Mouse (Mus musculus): ENCODE data around the gene Rad9a. TPM values are rescaled to one million over a fixed set of nuclear protein-coding genes. Genes with fewer than 3 reads are reported as not detected.

Rad9a gene
- polyA plus RNA-seq, 1 experiment from 2014 or later: 33.5 TPM

DNA sequence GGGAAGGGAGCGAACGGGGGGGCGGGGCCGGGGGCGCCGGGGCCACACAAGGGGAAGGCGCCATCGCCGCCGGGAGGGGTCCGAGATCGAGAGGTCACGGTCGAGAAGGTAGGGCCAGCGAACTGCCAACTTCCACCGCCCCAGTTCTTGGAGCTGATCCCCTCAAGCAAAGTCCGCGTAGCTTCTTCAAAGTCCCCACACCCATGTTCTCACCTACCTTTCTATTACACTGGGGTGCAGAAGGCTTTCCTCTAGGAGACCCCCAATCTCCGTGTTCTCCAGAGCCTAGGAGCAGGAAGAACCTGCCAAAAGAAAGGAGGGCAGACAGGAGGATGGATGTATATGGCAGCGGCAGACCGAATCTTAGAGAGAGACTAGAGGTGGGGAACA, 14.0 kb upstream of the Rad9a start:
- H3K4me2 ChIP-seq (replicated peaks; ENCODE audit: low read depth, low read length): peak overlapping the region; percentile 70
- no peaks in the 10 kb centered on the region for H3K27me3 ChIP-seq (ENCODE audit: control insufficient read depth, insufficient read depth, low read length)
- under 1% methylated on average over 19 of the region's 21 CpGs for WGBS
- H3K9me3 ChIP-seq (ENCODE audit: control insufficient read depth, low read depth, low read length): no peaks in the 10 kb centered on the region
- H3K4me1 ChIP-seq (ENCODE audit: control insufficient read depth, insufficient read depth, low read length): peaks cover 59% of the 10 kb centered on the region
- no peak for ATAC-seq (ENCODE audit: insufficient number of reproducible peaks, insufficient read depth, low FRiP score, low read depth)
- peak overlapping the region; percentile 71 for H3K9ac ChIP-seq (replicated peaks; ENCODE audit: low read depth, low read length)
- no peaks in the 10 kb centered on the region for H3K36me3 ChIP-seq (ENCODE audit: control insufficient read depth, insufficient read depth, low read length)
- peak overlapping the region; percentile 57 for H3K4me3 ChIP-seq (ENCODE audit: low read depth, low read length)
- peak overlapping the region; percentile 93 for H3K27ac ChIP-seq (ENCODE audit: low read length)

DNA sequence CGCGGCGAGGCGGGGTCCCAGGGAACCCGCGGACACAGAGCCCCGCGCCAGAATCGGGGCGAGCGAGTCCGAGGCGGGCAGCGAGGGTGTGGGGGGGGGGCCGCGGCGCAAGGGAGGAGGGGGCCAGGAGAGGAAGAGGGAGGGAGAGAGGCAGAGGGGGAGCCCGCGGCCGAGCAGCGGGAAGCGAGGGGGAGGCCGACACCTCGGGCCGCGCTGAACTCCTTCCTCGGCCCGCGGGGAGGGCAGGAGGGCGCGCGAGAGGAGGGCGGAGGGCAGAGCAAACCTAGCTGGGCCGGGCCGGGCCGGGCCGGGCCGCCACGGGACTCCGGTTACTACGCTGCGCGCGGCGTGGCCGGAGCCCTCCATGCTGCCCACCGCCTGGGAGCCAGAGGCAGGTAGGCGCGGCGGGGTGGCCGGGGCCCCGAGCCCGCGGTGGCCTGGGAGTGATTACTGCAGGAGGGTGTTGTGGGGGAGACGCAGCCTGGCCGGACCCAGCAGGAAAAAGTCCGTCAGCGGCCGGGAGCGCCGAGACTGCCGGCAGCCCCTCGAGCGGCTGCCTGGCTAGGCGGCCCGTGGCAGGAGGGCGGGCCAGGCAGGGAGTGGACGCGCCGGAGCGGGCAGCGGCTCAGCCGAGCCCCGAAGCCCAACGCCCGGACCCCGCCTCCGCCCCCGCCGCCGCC, 13.4 kb upstream of the Rad9a start:
- peak; percentile 19; the same call in 1 of the 2 replicates for ATAC-seq (ENCODE audit: insufficient number of reproducible peaks, insufficient read depth, low FRiP score, low read depth)
- Histone ChIP-seq H3K27me3 (ENCODE audit: control insufficient read depth, insufficient read depth, low read length) (no peaks in the 10 kb centered on the region), H3K9me3 (ENCODE audit: control insufficient read depth, low read depth, low read length) (no peaks in the 10 kb centered on the region), H3K27ac (ENCODE audit: low read length) (peak overlapping the region; percentile 93), H3K9ac (replicated peaks; ENCODE audit: low read depth, low read length) (peak overlapping the region; percentile 71), H3K36me3 (ENCODE audit: control insufficient read depth, insufficient read depth, low read length) (no peaks in the 10 kb centered on the region), H3K4me2 (replicated peaks; ENCODE audit: low read depth, low read length) (peak overlapping the region; percentile 70), H3K4me3 (ENCODE audit: low read depth, low read length) (peak overlapping the region; percentile 57), H3K4me1 (ENCODE audit: control insufficient read depth, insufficient read depth, low read length) (peaks cover 54% of the 10 kb centered on the region)
- WGBS: 1% methylated on average over 53 of the region's 81 CpGs

DNA sequence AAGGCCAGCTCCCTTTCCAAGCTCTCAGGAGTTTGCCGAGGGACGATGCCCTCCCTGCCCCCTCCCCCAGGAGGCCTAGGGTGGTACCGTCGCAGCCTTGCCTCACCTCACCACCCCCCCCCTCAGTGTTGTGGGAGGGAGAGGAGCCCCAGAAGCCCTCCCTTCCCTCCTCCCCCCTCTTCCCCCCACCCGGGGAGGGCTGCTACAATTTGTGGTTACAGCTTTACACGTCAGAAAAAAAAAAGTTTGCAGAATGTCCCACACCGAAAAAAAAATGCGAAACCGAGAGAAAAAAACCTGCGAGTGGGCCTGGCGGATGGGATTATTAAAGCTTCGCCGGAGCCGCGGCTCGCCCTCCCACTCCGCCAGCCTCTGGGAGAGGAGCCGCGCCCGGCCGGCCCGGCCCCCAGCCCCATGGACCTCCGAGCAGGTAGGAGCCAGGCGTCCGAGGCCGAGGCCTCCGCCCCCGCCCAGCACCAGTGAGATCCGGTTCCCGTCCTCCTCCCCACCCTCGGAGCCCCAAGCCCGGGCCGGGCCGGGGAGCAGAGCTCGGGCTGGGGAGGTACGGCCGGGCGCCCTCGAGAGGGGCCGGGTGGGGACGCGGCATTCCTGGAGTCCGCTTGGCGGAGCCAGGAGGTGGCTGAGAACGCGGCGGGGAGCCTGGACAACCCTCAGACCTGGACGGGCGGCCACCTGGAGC, 12.8 kb upstream of the Rad9a start, which contains the start of the genes Clcf1 and AC109138.7:
Gene Clcf1 (plus strand): TSS at position 168 of the 700 bp plus-strand sequence.
Gene AC109138.7 (plus strand): TSS at position 287 of the 700 bp plus-strand sequence.
- ATAC-seq (ENCODE audit: insufficient number of reproducible peaks, insufficient read depth, low FRiP score, low read depth): peak; percentile 62
- Histone ChIP-seq H3K4me3 (ENCODE audit: low read depth, low read length) (peak within 1 kb of the TSS; percentile 57), H3K27me3 (ENCODE audit: control insufficient read depth, insufficient read depth, low read length) (no peaks in the 10 kb centered on the region), H3K9me3 (ENCODE audit: control insufficient read depth, low read depth, low read length) (no peaks in the 10 kb centered on the region), H3K9ac (replicated peaks; ENCODE audit: low read depth, low read length) (peak within 1 kb of the TSS; percentile 71), H3K4me2 (replicated peaks; ENCODE audit: low read depth, low read length) (peak within 1 kb of the TSS; percentile 70), H3K36me3 (ENCODE audit: control insufficient read depth, insufficient read depth, low read length) (no peaks in the 10 kb centered on the region), H3K27ac (ENCODE audit: low read length) (peak within 1 kb of the TSS; percentile 93), H3K4me1 (ENCODE audit: control insufficient read depth, insufficient read depth, low read length) (peaks cover 50% of the 10 kb centered on the region)
- under 1% methylated on average over 49 of the region's 49 CpGs for WGBS

DNA sequence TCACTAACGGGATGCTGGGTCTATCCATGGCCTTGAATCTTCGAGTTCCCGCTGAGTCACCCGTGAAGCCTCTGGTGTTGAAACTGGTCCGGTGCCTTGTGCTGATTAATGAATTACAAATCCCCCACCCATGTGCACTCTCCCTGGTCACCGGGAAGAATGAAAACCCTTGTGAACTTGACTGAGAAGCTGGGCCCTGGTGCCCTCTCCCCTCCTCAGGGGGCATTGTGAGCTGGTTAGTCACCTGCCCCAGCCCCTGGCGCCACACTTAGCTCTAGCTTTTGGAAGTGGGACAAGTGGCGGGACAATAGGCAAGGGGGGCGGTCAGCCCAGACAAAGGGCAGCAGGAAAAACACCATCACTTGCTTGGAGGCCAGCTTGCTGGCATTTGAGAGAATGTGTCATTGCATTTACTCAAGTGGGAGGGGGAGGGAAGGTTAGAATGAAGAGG, 12.1 kb upstream of the Rad9a start:
- Histone ChIP-seq H3K4me3 (ENCODE audit: low read depth, low read length) (peak overlapping the region; percentile 57), H3K9me3 (ENCODE audit: control insufficient read depth, low read depth, low read length) (no peaks in the 10 kb centered on the region), H3K4me1 (ENCODE audit: control insufficient read depth, insufficient read depth, low read length) (peaks cover 45% of the 10 kb centered on the region), H3K9ac (replicated peaks; ENCODE audit: low read depth, low read length) (0 out of 2 replicates have a peak overlapping the region, but pooled peaks have one; percentile 71), H3K27me3 (ENCODE audit: control insufficient read depth, insufficient read depth, low read length) (no peaks in the 10 kb centered on the region), H3K27ac (ENCODE audit: low read length) (peak overlapping the region; percentile 93), H3K36me3 (ENCODE audit: control insufficient read depth, insufficient read depth, low read length) (no peaks in the 10 kb centered on the region), H3K4me2 (replicated peaks; ENCODE audit: low read depth, low read length) (peak overlapping the region; percentile 70)
- WGBS: 12% methylated on average over 9 of the region's 9 CpGs
- no peak for ATAC-seq (ENCODE audit: insufficient number of reproducible peaks, insufficient read depth, low FRiP score, low read depth)

DNA sequence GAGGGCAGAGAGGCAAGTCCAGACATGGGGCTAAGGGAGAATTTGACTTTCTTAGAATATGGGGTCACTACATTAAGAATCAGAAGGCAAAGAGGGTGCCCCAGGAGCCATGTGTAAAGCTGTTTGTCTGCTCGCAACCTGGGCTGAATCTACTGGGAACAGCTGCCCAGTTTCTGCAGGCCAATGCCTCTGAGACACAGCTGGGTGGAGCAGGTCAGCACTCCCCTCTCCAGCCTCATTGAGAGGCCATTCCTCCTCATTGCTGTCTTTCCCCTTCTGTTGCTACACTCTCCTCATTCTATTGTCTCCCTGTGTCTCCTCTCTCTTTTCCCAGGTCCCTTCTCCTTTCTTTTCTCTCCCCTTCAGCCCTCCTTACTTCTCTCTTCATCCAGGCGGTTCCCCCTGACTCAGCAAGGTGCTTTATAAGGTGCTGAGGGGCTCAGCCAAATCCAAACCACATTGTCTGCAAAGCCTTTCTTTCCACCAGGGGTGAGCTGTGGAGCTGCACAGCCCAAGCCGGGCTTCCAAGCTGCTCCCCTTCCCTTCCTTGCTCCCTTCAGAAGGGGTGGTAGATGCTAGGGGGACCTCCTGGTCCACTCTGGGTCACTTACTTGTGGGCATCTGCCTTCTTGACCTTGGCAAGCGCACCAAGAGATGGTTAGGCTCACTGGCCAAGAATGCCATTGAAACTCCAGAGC, 10.6 kb upstream of the Rad9a start:
- Histone ChIP-seq H3K36me3 (ENCODE audit: control insufficient read depth, insufficient read depth, low read length) (no peaks in the 10 kb centered on the region), H3K27me3 (ENCODE audit: control insufficient read depth, insufficient read depth, low read length) (no peaks in the 10 kb centered on the region), H3K27ac (ENCODE audit: low read length) (no peak overlapping the region), H3K4me1 (ENCODE audit: control insufficient read depth, insufficient read depth, low read length) (peaks cover 30% of the 10 kb centered on the region), H3K4me2 (replicated peaks; ENCODE audit: low read depth, low read length) (no peak overlapping the region), H3K4me3 (ENCODE audit: low read depth, low read length) (no peak overlapping the region), H3K9ac (replicated peaks; ENCODE audit: low read depth, low read length) (no peak overlapping the region), H3K9me3 (ENCODE audit: control insufficient read depth, low read depth, low read length) (no peaks in the 10 kb centered on the region)
- ATAC-seq (ENCODE audit: insufficient number of reproducible peaks, insufficient read depth, low FRiP score, low read depth): no peak
- 51% methylated on average over 4 of the region's 4 CpGs for WGBS

DNA sequence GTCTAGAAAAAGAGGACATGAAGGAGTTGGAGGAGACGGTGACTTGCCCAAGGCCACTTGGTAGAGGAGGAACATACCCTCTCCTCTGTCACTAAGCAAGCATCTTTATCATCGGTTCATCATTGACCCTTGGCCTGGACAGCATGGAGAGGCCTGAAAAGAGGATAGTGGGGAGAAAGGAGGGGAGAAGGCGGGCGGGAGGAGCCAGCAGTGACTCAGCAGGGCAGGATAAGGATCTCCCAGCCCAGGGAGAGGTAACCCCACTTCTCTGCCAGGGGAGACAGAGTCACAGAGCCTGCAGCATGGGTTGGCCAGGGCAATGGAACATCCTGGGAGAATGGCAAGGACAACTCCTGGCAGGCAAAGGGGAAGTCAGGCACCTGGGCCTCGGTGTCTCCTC, 7.1 kb upstream of the Rad9a start:
- WGBS: 78% methylated on average over 5 of the region's 5 CpGs
- H3K9ac ChIP-seq (replicated peaks; ENCODE audit: low read depth, low read length): no peak overlapping the region

DNA sequence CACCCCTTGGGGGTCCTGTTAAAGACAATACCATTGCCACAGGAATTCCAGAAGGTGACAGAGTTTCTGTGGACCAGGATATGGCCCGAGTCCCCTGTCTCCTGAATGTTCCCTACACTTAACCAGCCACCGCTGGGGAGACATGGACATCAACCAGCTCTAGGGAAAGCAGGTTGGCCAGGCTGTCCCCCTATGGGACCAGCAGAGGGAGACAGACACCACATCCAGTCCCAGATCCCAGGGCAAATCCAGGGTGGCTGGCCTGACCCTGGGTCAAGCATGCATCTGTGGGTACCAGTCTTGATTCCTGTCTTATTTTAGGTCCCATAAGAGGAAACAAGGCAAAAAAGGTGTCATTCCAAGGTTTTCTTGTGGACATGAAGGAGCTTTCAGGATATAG, 5.5 kb upstream of the Rad9a start:
- H3K9me3 ChIP-seq (ENCODE audit: control insufficient read depth, low read depth, low read length): no peaks in the 10 kb centered on the region
- H3K4me1 ChIP-seq (ENCODE audit: control insufficient read depth, insufficient read depth, low read length): peaks cover 5% of the 10 kb centered on the region; the same call in 1 of the 2 replicates
- no peak overlapping the region for H3K4me2 ChIP-seq (replicated peaks; ENCODE audit: low read depth, low read length)
- no peak overlapping the region for H3K27ac ChIP-seq (ENCODE audit: low read length)
- WGBS: 2% methylated on average over 2 of the region's 2 CpGs
- H3K27me3 ChIP-seq (ENCODE audit: control insufficient read depth, insufficient read depth, low read length): no peaks in the 10 kb centered on the region
- peak; percentile 80; the same call in 1 of the 2 replicates for ATAC-seq (ENCODE audit: insufficient number of reproducible peaks, insufficient read depth, low FRiP score, low read depth)
- H3K9ac ChIP-seq (replicated peaks; ENCODE audit: low read depth, low read length): no peak overlapping the region
- no peak overlapping the region for H3K4me3 ChIP-seq (ENCODE audit: low read depth, low read length)
- H3K36me3 ChIP-seq (ENCODE audit: control insufficient read depth, insufficient read depth, low read length): no peaks in the 10 kb centered on the region

More for the DNA sequence above, 7.1 kb upstream of the Rad9a start:
- Histone ChIP-seq H3K9me3 (ENCODE audit: control insufficient read depth, low read depth, low read length) (no peaks in the 10 kb centered on the region), H3K27me3 (ENCODE audit: control insufficient read depth, insufficient read depth, low read length) (no peaks in the 10 kb centered on the region), H3K27ac (ENCODE audit: low read length) (no peak overlapping the region), H3K4me3 (ENCODE audit: low read depth, low read length) (no peak overlapping the region), H3K4me1 (ENCODE audit: control insufficient read depth, insufficient read depth, low read length) (peaks cover 15% of the 10 kb centered on the region), H3K4me2 (replicated peaks; ENCODE audit: low read depth, low read length) (no peak overlapping the region), H3K36me3 (ENCODE audit: control insufficient read depth, insufficient read depth, low read length) (no peaks in the 10 kb centered on the region)
- no peak for ATAC-seq (ENCODE audit: insufficient number of reproducible peaks, insufficient read depth, low FRiP score, low read depth)

DNA sequence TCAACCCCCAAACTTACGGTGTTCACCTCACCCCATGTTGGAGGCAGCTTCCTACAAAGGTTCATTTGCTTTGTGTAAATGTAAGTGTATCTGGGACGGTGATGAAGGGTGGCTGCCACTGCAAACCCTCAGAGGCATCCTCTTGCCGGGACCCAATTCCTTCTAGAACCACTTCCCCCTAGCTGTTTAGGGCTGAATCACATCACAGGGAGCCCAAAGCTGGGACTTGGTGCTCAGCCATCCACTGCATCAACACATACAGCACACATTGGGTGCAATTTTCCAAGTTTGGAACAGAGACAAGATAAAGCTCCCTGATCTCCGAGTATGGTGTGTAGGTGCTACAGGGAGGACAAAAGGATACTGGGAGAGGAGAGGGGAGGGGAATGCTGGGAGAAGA, 3.4 kb upstream of the Rad9a start:
- Histone ChIP-seq H3K36me3 (ENCODE audit: control insufficient read depth, insufficient read depth, low read length) (peaks cover 5% of the 10 kb centered on the region; the same call in 1 of the 2 replicates), H3K4me1 (ENCODE audit: control insufficient read depth, insufficient read depth, low read length) (peaks cover 14% of the 10 kb centered on the region; the same call in 1 of the 2 replicates), H3K4me3 (ENCODE audit: low read depth, low read length) (no peak overlapping the region), H3K27me3 (ENCODE audit: control insufficient read depth, insufficient read depth, low read length) (no peaks in the 10 kb centered on the region), H3K9ac (replicated peaks; ENCODE audit: low read depth, low read length) (no peak overlapping the region), H3K27ac (ENCODE audit: low read length) (no peak overlapping the region), H3K9me3 (ENCODE audit: control insufficient read depth, low read depth, low read length) (no peaks in the 10 kb centered on the region), H3K4me2 (replicated peaks; ENCODE audit: low read depth, low read length) (no peak overlapping the region)
- WGBS: 55% methylated on average over 4 of the region's 4 CpGs
- no peak for ATAC-seq (ENCODE audit: insufficient number of reproducible peaks, insufficient read depth, low FRiP score, low read depth)

Measured in stomach, embryonic 14.5 days (tissue).